Mouse (Mus musculus) heart, embryonic 12.5 days (tissue): ENCODE measurements around the gene Hormad2. TPM values are rescaled to one million over a fixed set of nuclear protein-coding genes. Genes with fewer than 3 reads are reported as not detected.

Source experiments
- ATAC-seq: fragments of 200-750 bp; cut with Nextera tagmentation; 2 replicates; pipeline ENCODE4 v1.8.0; 2017; ENCODE audit warnings: moderate TSS enrichment, moderate library complexity; ENCODE audit not compliant: insufficient number of reproducible peaks, low FRiP score
- H3K27ac ChIP-seq: fragments of 300-500 bp; sonication (generic); 2 replicates; pipeline ENCODE4 v1.5.1; 2016; ENCODE audit warnings: mild to moderate bottlenecking, moderate library complexity; ENCODE audit not compliant: poor library complexity, severe bottlenecking
- H3K27me3 ChIP-seq: fragments of 300-500 bp; sonication (generic); replicated peaks from 2 replicates; pipeline ENCODE4 v1.6.1; 2016; ENCODE audit warnings: mild to moderate bottlenecking, moderate library complexity
- H3K36me3 ChIP-seq: fragments of 300-500 bp; sonication (generic); 2 replicates; pipeline ENCODE4 v1.6.1; 2016; ENCODE audit warnings: mild to moderate bottlenecking, moderate library complexity
- H3K4me1 ChIP-seq: fragments of 300-500 bp; sonication (generic); replicated peaks from 2 replicates; pipeline ENCODE4 v1.6.1; 2016; ENCODE audit warnings: mild to moderate bottlenecking
- H3K4me2 ChIP-seq: fragments of 300-500 bp; sonication (generic); 2 replicates; pipeline ENCODE4 v1.6.1; 2016; ENCODE audit warnings: mild to moderate bottlenecking, moderate library complexity
- H3K4me3 ChIP-seq: fragments of 300-500 bp; sonication (generic); 2 replicates; pipeline ENCODE4 v1.5.1; 2016; ENCODE audit warnings: mild to moderate bottlenecking
- H3K9ac ChIP-seq: fragments of 300-500 bp; sonication (generic); 2 replicates; pipeline ENCODE4 v1.6.1; 2016; ENCODE audit warnings: mild to moderate bottlenecking, moderate library complexity
- H3K9me3 ChIP-seq: fragments of 300-500 bp; sonication (generic); replicated peaks from 2 replicates; pipeline ENCODE4 v1.6.1; 2016; ENCODE audit warnings: mild to moderate bottlenecking, moderate library complexity
- WGBS: fragments of 180-500 bp; shearing (Covaris S2); methylation state at CpG from one replicate; pipeline ENCODE4 v1.1.7; 2016; 5-methylcytosine and 5-hydroxymethylcytosine counted together
- polyA plus RNA-seq: library from polyadenylated mRNA; unstranded; fragments of >200 nt; fragmentation: Nextera tagmentation; extraction: Ambion mirVana; gene quantifications from 2 replicates; pipeline ENCODE4 v1.2.1, GENCODE M21; 2016

Hormad2 gene
- polyA plus RNA-seq, 1 experiment from 2014 or later: 0.38 TPM

- no peak overlapping the region for H3K4me2 ChIP-seq
- WGBS: 27% methylated on average over 4 of the region's 4 CpGs
- H3K36me3 ChIP-seq: no peaks in the 10 kb centered on the region
These were observed 36.6 kb downstream of the Hormad2 start for GRCm38 (mm10) chr11:4404277-4404676.

GRCm38 (mm10) chr11:4403381-4403780, 37.5 kb downstream of the Hormad2 start:
- no peaks in the 10 kb centered on the region for H3K27me3 ChIP-seq
- H3K4me1 ChIP-seq: peaks cover 9% of the 10 kb centered on the region; the same call in 1 of the 2 replicates
- no peak overlapping the region for H3K4me2 ChIP-seq
- no peak for ATAC-seq
- H3K9me3 ChIP-seq: no peaks in the 10 kb centered on the region
- WGBS: 70% methylated on average over 7 of the region's 7 CpGs
- H3K4me3 ChIP-seq: no peak overlapping the region
- no peak overlapping the region for H3K9ac ChIP-seq
- no peak overlapping the region for H3K27ac ChIP-seq
- H3K36me3 ChIP-seq: no peaks in the 10 kb centered on the region

More at GRCm38 (mm10) chr11:4404277-4404676, 36.6 kb downstream of the Hormad2 start:
- H3K4me1 ChIP-seq: peaks cover 9% of the 10 kb centered on the region; the same call in 1 of the 2 replicates
- H3K4me3 ChIP-seq: no peak overlapping the region
- H3K9me3 ChIP-seq: no peaks in the 10 kb centered on the region
- no peak for ATAC-seq
- H3K27ac ChIP-seq: no peak overlapping the region
- no peak overlapping the region for H3K9ac ChIP-seq
- no peaks in the 10 kb centered on the region for H3K27me3 ChIP-seq

- WGBS: 43% methylated on average over 5 of the region's 5 CpGs
- no peak overlapping the region for H3K4me2 ChIP-seq
- H3K9me3 ChIP-seq: no peaks in the 10 kb centered on the region
- ATAC-seq: no peak
- no peak overlapping the region for H3K9ac ChIP-seq
- no peak overlapping the region for H3K27ac ChIP-seq
- no peaks in the 10 kb centered on the region for H3K27me3 ChIP-seq
- no peak overlapping the region for H3K4me3 ChIP-seq
- H3K4me1 ChIP-seq: peaks cover 9% of the 10 kb centered on the region; the same call in 1 of the 2 replicates
- no peaks in the 10 kb centered on the region for H3K36me3 ChIP-seq
These were observed 39.7 kb downstream of the Hormad2 start for GRCm38 (mm10) chr11:4401251-4401650.

- Histone ChIP-seq H3K4me3 (no peak overlapping the region), H3K9ac (no peak overlapping the region)
These were observed 46.7 kb downstream of the Hormad2 start for GRCm38 (mm10) chr11:4394226-4394625.

GRCm38 (mm10) chr11:4388018-4388417, 52.9 kb downstream of the Hormad2 start:
- Histone ChIP-seq H3K27me3 (no peaks in the 10 kb centered on the region), H3K27ac (no peak overlapping the region), H3K36me3 (no peaks in the 10 kb centered on the region), H3K4me2 (no peak overlapping the region), H3K4me3 (no peak overlapping the region), H3K4me1 (no peaks in the 10 kb centered on the region), H3K9ac (no peak overlapping the region), H3K9me3 (no peaks in the 10 kb centered on the region)
- no peak for ATAC-seq
- 29% methylated on average over 2 of the region's 2 CpGs for WGBS

More at GRCm38 (mm10) chr11:4394226-4394625, 46.7 kb downstream of the Hormad2 start:
- H3K9me3 ChIP-seq: no peaks in the 10 kb centered on the region
- no peak for ATAC-seq
- H3K4me2 ChIP-seq: no peak overlapping the region
- H3K4me1 ChIP-seq: no peaks in the 10 kb centered on the region
- no peak overlapping the region for H3K27ac ChIP-seq
- H3K36me3 ChIP-seq: no peaks in the 10 kb centered on the region
- H3K27me3 ChIP-seq: no peaks in the 10 kb centered on the region

GRCm38 (mm10) chr11:4382321-4382720, 58.6 kb downstream of the Hormad2 start:
- Histone ChIP-seq H3K4me3 (no peak overlapping the region), H3K9ac (no peak overlapping the region), H3K9me3 (no peaks in the 10 kb centered on the region), H3K4me1 (no peaks in the 10 kb centered on the region), H3K27me3 (no peaks in the 10 kb centered on the region), H3K4me2 (no peak overlapping the region), H3K27ac (no peak overlapping the region), H3K36me3 (no peaks in the 10 kb centered on the region)
- 85% methylated on average over 7 of the region's 7 CpGs for WGBS
- ATAC-seq: no peak

- Histone ChIP-seq H3K4me3 (no peak overlapping the region), H3K9ac (no peak overlapping the region), H3K36me3 (no peaks in the 10 kb centered on the region), H3K4me1 (no peaks in the 10 kb centered on the region), H3K27me3 (no peaks in the 10 kb centered on the region), H3K9me3 (no peaks in the 10 kb centered on the region), H3K27ac (no peak overlapping the region), H3K4me2 (no peak overlapping the region)
- 73% methylated on average over 4 of the region's 4 CpGs for WGBS
- ATAC-seq: no peak
These were observed 61.0 kb downstream of the Hormad2 start for GRCm38 (mm10) chr11:4379857-4380256.

GRCm38 (mm10) chr11:4366389-4366788, 74.5 kb downstream of the Hormad2 start:
- ATAC-seq: no peak
- no peaks in the 10 kb centered on the region for H3K36me3 ChIP-seq
- no peak overlapping the region for H3K4me3 ChIP-seq
- no peaks in the 10 kb centered on the region for H3K27me3 ChIP-seq
- 77% methylated on average over 4 of the region's 4 CpGs for WGBS
- H3K4me1 ChIP-seq: no peaks in the 10 kb centered on the region
- no peak overlapping the region for H3K27ac ChIP-seq
- H3K9me3 ChIP-seq: no peaks in the 10 kb centered on the region
- H3K4me2 ChIP-seq: no peak overlapping the region
- H3K9ac ChIP-seq: no peak overlapping the region

- H3K9me3 ChIP-seq: no peaks in the 10 kb centered on the region
- no peak for ATAC-seq
- H3K4me1 ChIP-seq: no peaks in the 10 kb centered on the region
- no peak overlapping the region for H3K27ac ChIP-seq
- no peak overlapping the region for H3K4me3 ChIP-seq
- no peaks in the 10 kb centered on the region; the same call in 1 of the 2 replicates for H3K27me3 ChIP-seq
- WGBS: 55% methylated on average over 5 of the region's 5 CpGs
- no peak overlapping the region for H3K4me2 ChIP-seq
- H3K9ac ChIP-seq: no peak overlapping the region
- no peaks in the 10 kb centered on the region for H3K36me3 ChIP-seq
These were observed 85.5 kb downstream of the Hormad2 start for GRCm38 (mm10) chr11:4355430-4355829.

GRCm38 (mm10) chr11:4352637-4353036, 88.3 kb downstream of the Hormad2 start:
- Histone ChIP-seq H3K9ac (no peak overlapping the region), H3K4me1 (no peaks in the 10 kb centered on the region), H3K27me3 (no peaks in the 10 kb centered on the region; the same call in 1 of the 2 replicates), H3K36me3 (no peaks in the 10 kb centered on the region), H3K9me3 (no peaks in the 10 kb centered on the region), H3K4me3 (no peak overlapping the region), H3K4me2 (no peak overlapping the region), H3K27ac (no peak overlapping the region)
- ATAC-seq: no peak
- WGBS: 64% methylated on average over 3 of the region's 3 CpGs

GRCm38 (mm10) chr11:4343926-4344325, 97.0 kb downstream of the Hormad2 start:
- H3K36me3 ChIP-seq: no peaks in the 10 kb centered on the region
- no peaks in the 10 kb centered on the region for H3K27me3 ChIP-seq
- H3K4me2 ChIP-seq: no peak overlapping the region
- no peak overlapping the region for H3K9ac ChIP-seq
- no peaks in the 10 kb centered on the region for H3K9me3 ChIP-seq
- no peak for ATAC-seq
- H3K4me3 ChIP-seq: no peak overlapping the region
- no peak overlapping the region for H3K27ac ChIP-seq
- 0 out of 2 replicates have a peak, but pooled peaks cover 5% of the 10 kb centered on the region for H3K4me1 ChIP-seq
- 48% methylated on average over 4 of the region's 4 CpGs for WGBS

GRCm38 (mm10) chr11:4342027-4342426, 98.9 kb downstream of the Hormad2 start:
- ATAC-seq: no peak
- no peaks in the 10 kb centered on the region for H3K36me3 ChIP-seq
- WGBS: 67% methylated on average over 7 of the region's 7 CpGs

More at GRCm38 (mm10) chr11:4342027-4342426, 98.9 kb downstream of the Hormad2 start:
- no peak overlapping the region for H3K9ac ChIP-seq
- no peaks in the 10 kb centered on the region for H3K27me3 ChIP-seq
- no peak overlapping the region for H3K4me3 ChIP-seq
- H3K4me2 ChIP-seq: no peak overlapping the region
- H3K27ac ChIP-seq: no peak overlapping the region
- 0 out of 2 replicates have a peak, but pooled peaks cover 5% of the 10 kb centered on the region for H3K4me1 ChIP-seq
- no peaks in the 10 kb centered on the region for H3K9me3 ChIP-seq
